14 mouse cellular contexts compared by ENCODE assay signal in the genomic region with DNA sequence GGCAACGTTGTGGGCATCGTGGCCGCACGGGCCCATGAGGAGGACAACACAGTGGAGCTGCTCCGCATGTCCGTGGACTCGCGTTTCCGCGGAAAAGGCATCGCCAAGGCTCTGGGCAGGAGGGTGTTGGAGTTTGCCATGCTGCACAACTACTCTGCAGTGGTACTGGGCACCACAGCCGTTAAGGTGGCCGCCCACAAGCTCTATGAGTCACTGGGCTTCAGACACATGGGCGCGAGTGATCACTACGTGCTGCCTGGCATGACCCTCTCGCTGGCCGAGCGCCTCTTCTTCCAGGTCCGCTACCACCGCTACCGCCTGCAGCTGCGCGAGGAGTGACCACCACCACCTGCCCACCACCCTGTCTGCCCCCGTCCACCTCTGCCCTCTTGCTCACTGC.
"Had no signal": no experiment of that assay in that cellular context is flagged by ENCODE, and none has a peak within 500 bp of the region (broad histone marks: within the 10 kb centered on the region; RNA-seq: fewer than 3 reads in every experiment).

No protein-coding gene starts in this region.

- H3K27me3 ChIP-seq: neural tube, embryonic 15.5 days had no signal

- H3K27ac ChIP-seq: kidney, postnatal 0 days; limb, embryonic 13.5 days; liver, embryonic 14.5 days; midbrain, embryonic 10.5 days; neural tube, embryonic 15.5 days had no signal

- H3K9me3 ChIP-seq: limb, embryonic 13.5 days; midbrain, embryonic 10.5 days; neural tube, embryonic 15.5 days had no signal

- H3K36me3 ChIP-seq: limb, embryonic 13.5 days had no signal

- H3K4me3 ChIP-seq: limb, embryonic 13.5 days; midbrain, embryonic 10.5 days; myocyte; neural tube, embryonic 15.5 days had no signal

- DNase-seq: kidney, adult 9 months; kidney, postnatal 36 days; layer of hippocampus, adult 9-11 months; layer of hippocampus, postnatal 36 days; left cerebral cortex, postnatal 4 days; lung, adult 18-20 months; midbrain, embryonic 14.5 days; thymus, postnatal 36 days had no signal
